Mouse (Mus musculus): Measurements from ENCODE around the gene Syt12. TPM values are rescaled to one million over a fixed set of nuclear protein-coding genes. Genes with fewer than 3 reads are reported as not detected.

The Syt12 gene
- polyA plus RNA-seq, 1 experiment: 14.4 TPM

DNA sequence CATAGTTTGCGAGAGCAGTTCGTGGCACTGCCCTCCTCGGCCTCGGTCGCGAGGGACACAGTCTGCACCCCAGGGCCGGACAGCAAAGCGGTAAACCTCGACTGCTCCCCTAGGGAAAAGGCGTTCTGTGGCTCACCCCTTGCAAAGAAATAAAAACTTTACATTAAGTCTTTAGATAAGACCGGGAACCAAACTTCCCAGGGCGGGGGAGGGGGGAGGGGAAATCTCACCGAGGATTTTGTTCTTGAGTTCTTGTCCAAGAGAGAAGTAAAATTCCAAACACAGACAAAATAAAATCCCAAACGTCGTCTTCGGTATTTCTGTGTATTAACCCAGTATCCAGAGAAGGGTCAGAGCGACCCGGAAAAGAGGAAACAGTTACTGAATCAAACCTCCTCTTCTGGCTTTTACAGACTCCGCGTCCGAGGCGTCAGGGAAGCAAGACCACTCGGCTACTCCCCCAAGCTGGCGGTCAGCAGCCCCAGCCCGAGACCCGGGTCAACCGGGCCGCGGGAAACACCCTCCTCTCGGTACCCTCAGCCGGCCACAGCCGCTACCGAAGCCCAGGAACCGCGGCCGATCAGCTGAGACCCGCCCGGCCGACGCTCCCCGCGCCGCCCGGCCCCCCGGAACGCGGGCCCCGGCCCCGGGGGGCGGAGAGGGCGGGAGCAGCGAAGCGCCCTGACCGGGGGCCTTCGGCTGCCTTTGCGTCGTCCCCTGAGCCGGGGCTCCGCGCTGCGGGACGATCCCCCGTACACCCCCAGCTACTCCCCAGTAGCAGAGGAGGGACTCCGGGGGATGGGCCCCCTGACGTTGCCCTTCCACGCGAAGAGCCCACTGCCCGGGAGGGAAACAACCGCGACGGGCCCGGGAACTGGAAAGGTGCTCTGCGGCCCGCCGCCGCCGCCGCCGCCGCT lies 80.9 kb downstream of the Syt12 start:
- Histone ChIP-seq H3K27me3 (ENCODE audit: control insufficient read depth, insufficient read depth, insufficient read length) (no peaks in the 10 kb centered on the region), H3K79me2 (ENCODE audit: control insufficient read depth, insufficient read depth) (peaks cover 55% of the 10 kb centered on the region), H3K36me3 (ENCODE audit: control insufficient read depth, insufficient read depth) (peaks cover 21% of the 10 kb centered on the region), H3K79me3 (ENCODE audit: low read depth) (peaks cover 45% of the 10 kb centered on the region), H3K4me3 (ENCODE audit: insufficient read depth, poor library complexity, severe bottlenecking) (peak overlapping the region; percentile 93), H3ac (ENCODE audit: control insufficient read depth, insufficient read length, low read depth) (peak overlapping the region; percentile 94)
- TF ChIP-seq MYOD1 (IDR thresholded peaks at IDR 0.05; ENCODE audit: control insufficient read depth, insufficient read length, low read depth) (no peak), USF1 (IDR thresholded peaks at IDR 0.05; ENCODE audit: low read depth) (no peak), CTCF (IDR thresholded peaks at IDR 0.05; ENCODE audit: control insufficient read depth, insufficient read depth, insufficient read length) (no peak), FOSL1 (IDR thresholded peaks at IDR 0.05; ENCODE audit: insufficient read depth, low read length, poor library complexity, severe bottlenecking) (no peak), MAX (IDR thresholded peaks at IDR 0.05) (no peak), CEBPB (IDR thresholded peaks at IDR 0.05; ENCODE audit: low read depth) (no peak), MYOG (IDR thresholded peaks at IDR 0.05; ENCODE audit: control insufficient read depth, extremely low read depth, insufficient read length) (no peak)

Other genes starting within 250 kb of the Syt12 start
- 112 TPM for gene Pold4, start 245.5 kb downstream of the Syt12 start, polyA plus RNA-seq (2012; fragmentation: generic; extraction: Trizol)
- gene Ssh3, start 208.3 kb downstream of the Syt12 start, polyA plus RNA-seq (2012; fragmentation: generic; extraction: Trizol): 0.34 TPM
- 2.2 TPM for gene Ankrd13d, start 194.3 kb downstream of the Syt12 start, polyA plus RNA-seq (2012; fragmentation: generic; extraction: Trizol)
- 56.6 TPM for gene Grk2, start 171.2 kb downstream of the Syt12 start, polyA plus RNA-seq (2012; fragmentation: generic; extraction: Trizol)
- 24.0 TPM for gene Kdm2a, start 79.2 kb downstream of the Syt12 start, polyA plus RNA-seq (2012; fragmentation: generic; extraction: Trizol)
- gene Rhod, start 38.0 kb downstream of the Syt12 start, polyA plus RNA-seq (2012; fragmentation: generic; extraction: Trizol): 65.1 TPM
- not detected for gene 2010003K11Rik, start 21.1 kb upstream of the Syt12 start, polyA plus RNA-seq (2012; fragmentation: generic; extraction: Trizol)
- gene Pcx, start 33.0 kb upstream of the Syt12 start, polyA plus RNA-seq (2012; fragmentation: generic; extraction: Trizol): 4.0 TPM
- gene Lrfn4, start 138.2 kb upstream of the Syt12 start, polyA plus RNA-seq (2012; fragmentation: generic; extraction: Trizol): 40.8 TPM
- gene Rce1, start 148.2 kb upstream of the Syt12 start, polyA plus RNA-seq (2012; fragmentation: generic; extraction: Trizol): 56.9 TPM
- gene Gm960, start 221.2 kb upstream of the Syt12 start, polyA plus RNA-seq (2012; fragmentation: generic; extraction: Trizol): 0.96 TPM
- gene Sptbn2, start 233.7 kb upstream of the Syt12 start, polyA plus RNA-seq (2012; fragmentation: generic; extraction: Trizol): 0.15 TPM

Measured in C2C12 (cell line).